Mouse (Mus musculus) kidney, adult 8-10 months (tissue): Measurements from ENCODE around the gene Tmem104.

Experiments
- DNase-seq, 2 experiments: peaks; one replicate each; pipeline ENCODE4 v3.0.0; 2022

Tmem104 gene

GRCm38 (mm10) chr11:115232889-115233288, 45.6 kb downstream of the Tmem104 start:
- no peak for DNase-seq

- no peak for DNase-seq
These were observed 46.4 kb downstream of the Tmem104 start for GRCm38 (mm10) chr11:115233526-115234290.

- DNase-seq: no peak
These were observed 47.2 kb downstream of the Tmem104 start for GRCm38 (mm10) chr11:115234320-115235044.

GRCm38 (mm10) chr11:115236570-115236969, 49.3 kb downstream of the Tmem104 start:
- no peak for DNase-seq

GRCm38 (mm10) chr11:115241402-115241801, 54.1 kb downstream of the Tmem104 start:
- DNase-seq: no peak

- no peak for DNase-seq
These were observed 55.5 kb downstream of the Tmem104 start for GRCm38 (mm10) chr11:115242746-115243145.

GRCm38 (mm10) chr11:115243783-115244182, 56.5 kb downstream of the Tmem104 start:
- DNase-seq: no peak

- peak; percentile 17 to 54 for DNase-seq
These were observed 57.6 kb downstream of the Tmem104 start for GRCm38 (mm10) chr11:115244840-115245239.

GRCm38 (mm10) chr11:115246386-115246785, 59.1 kb downstream of the Tmem104 start:
- no peak for DNase-seq

GRCm38 (mm10) chr11:115247240-115247639, 60.0 kb downstream of the Tmem104 start:
- DNase-seq: no peak

- no peak for DNase-seq
These were observed 60.7 kb downstream of the Tmem104 start for GRCm38 (mm10) chr11:115247945-115248344.

GRCm38 (mm10) chr11:115249721-115250404, 62.6 kb downstream of the Tmem104 start:
- DNase-seq: no peak

GRCm38 (mm10) chr11:115250405-115251090, 63.3 kb downstream of the Tmem104 start:
- no peak for DNase-seq

- DNase-seq: no peak
These were observed 64.0 kb downstream of the Tmem104 start for GRCm38 (mm10) chr11:115251258-115251657.

- DNase-seq: peak in 1 of 2 experiments; percentile 27
These were observed 70.7 kb downstream of the Tmem104 start for GRCm38 (mm10) chr11:115257775-115258510.

- no peak for DNase-seq
These were observed 71.8 kb downstream of the Tmem104 start for GRCm38 (mm10) chr11:115259134-115259533.

- no peak for DNase-seq
These were observed 75.7 kb downstream of the Tmem104 start for GRCm38 (mm10) chr11:115262954-115263353.

- no peak for DNase-seq
These were observed 77.0 kb downstream of the Tmem104 start for GRCm38 (mm10) chr11:115264136-115264861.

- no peak for DNase-seq
These were observed 77.8 kb downstream of the Tmem104 start for GRCm38 (mm10) chr11:115264862-115265668.

GRCm38 (mm10) chr11:115265771-115266399, 78.6 kb downstream of the Tmem104 start:
- no peak for DNase-seq
